Mouse (Mus musculus) c-Kit-positive CD71-positive TER-119-positive erythroid progenitor cells, embryonic 14.5 days (primary cell): ENCODE results near the gene Amigo2.
A peak's percentile ranks its signal among the peaks of the same experiment; 100 is the strongest.

Source experiments
- DNase-seq: peaks from one replicate; pipeline ENCODE4 v3.0.0-alpha.2; 2013; ENCODE audit warnings: low spot score

Gene Amigo2

GRCm38 (mm10) chr15:97267094-97267695, 20.1 kb upstream of the Amigo2 start:
- no peak for DNase-seq

- DNase-seq, result no peak
Measured at GRCm38 (mm10) chr15:97266236-97266845, 19.3 kb upstream of the Amigo2 start.

GRCm38 (mm10) chr15:97262251-97262650, 15.2 kb upstream of the Amigo2 start:
- DNase-seq, result no peak

GRCm38 (mm10) chr15:97259968-97260597, 13.0 kb upstream of the Amigo2 start:
- DNase-seq, result no peak

GRCm38 (mm10) chr15:97259300-97259699, 12.2 kb upstream of the Amigo2 start:
- no peak for DNase-seq

- DNase-seq, result no peak
Measured at GRCm38 (mm10) chr15:97258483-97259230, 11.6 kb upstream of the Amigo2 start.

- DNase-seq, result no peak
Measured at GRCm38 (mm10) chr15:97257206-97257775, 10.2 kb upstream of the Amigo2 start.

- no peak for DNase-seq
Measured at GRCm38 (mm10) chr15:97256411-97256810, 9.3 kb upstream of the Amigo2 start.

- DNase-seq, result no peak
Measured at GRCm38 (mm10) chr15:97255800-97256199, 8.7 kb upstream of the Amigo2 start.

- DNase-seq, result no peak
Measured at GRCm38 (mm10) chr15:97254375-97254774, 7.3 kb upstream of the Amigo2 start.

GRCm38 (mm10) chr15:97252493-97253034, 5.5 kb upstream of the Amigo2 start:
- DNase-seq, result no peak

GRCm38 (mm10) chr15:97249322-97249721, 2.2 kb upstream of the Amigo2 start:
- DNase-seq, result no peak

GRCm38 (mm10) chr15:97248296-97248695, 1.2 kb upstream of the Amigo2 start:
- DNase-seq, result no peak

GRCm38 (mm10) chr15:97247791-97248161, 689 bp upstream of the Amigo2 start:
- DNase-seq, result no peak

GRCm38 (mm10) chr15:97246256-97246655, 831 bp downstream of the Amigo2 start:
- DNase-seq, result no peak

- DNase-seq, result no peak
Measured at GRCm38 (mm10) chr15:97245392-97245791, 1.7 kb downstream of the Amigo2 start.

- DNase-seq, result no peak
Measured at GRCm38 (mm10) chr15:97236943-97237342, 10.1 kb downstream of the Amigo2 start.

GRCm38 (mm10) chr15:97235183-97235582, 11.9 kb downstream of the Amigo2 start:
- peak; percentile 42 for DNase-seq

- no peak for DNase-seq
Measured at GRCm38 (mm10) chr15:97234076-97234475, 13.0 kb downstream of the Amigo2 start.

- no peak for DNase-seq
Measured at GRCm38 (mm10) chr15:97229494-97230077, 17.5 kb downstream of the Amigo2 start.

- no peak for DNase-seq
Measured at GRCm38 (mm10) chr15:97224003-97224402, 23.1 kb downstream of the Amigo2 start.

GRCm38 (mm10) chr15:97223431-97223830, 23.7 kb downstream of the Amigo2 start:
- no peak for DNase-seq
